Mouse (Mus musculus) c-Kit-positive CD71-negative TER-119-negative erythroid progenitor cells, embryonic 14.5 days (primary cell): Measurements from ENCODE around the gene Sec11a.

Experiments used
- DNase-seq: peaks from one replicate; pipeline ENCODE4 v3.0.0-alpha.2; 2013; ENCODE audit warnings: low read depth

Gene Sec11a

GRCm38 (mm10) chr7:80897134-80897533 is 50.4 kb downstream of the Sec11a start:
- no peak for DNase-seq

- DNase-seq: no peak
Measured at GRCm38 (mm10) chr7:80894815-80895519, 52.6 kb downstream of the Sec11a start.

GRCm38 (mm10) chr7:80894196-80894595 is 53.4 kb downstream of the Sec11a start:
- no peak for DNase-seq

GRCm38 (mm10) chr7:80893753-80894129 is 53.8 kb downstream of the Sec11a start:
- DNase-seq: no peak

GRCm38 (mm10) chr7:80893086-80893752 is 54.4 kb downstream of the Sec11a start:
- DNase-seq: no peak

- no peak for DNase-seq
Measured at GRCm38 (mm10) chr7:80889841-80890241, 57.7 kb downstream of the Sec11a start.

GRCm38 (mm10) chr7:80889021-80889511 is 58.5 kb downstream of the Sec11a start:
- no peak for DNase-seq

GRCm38 (mm10) chr7:80888595-80888994 is 59.0 kb downstream of the Sec11a start:
- no peak for DNase-seq

- no peak for DNase-seq
Measured at GRCm38 (mm10) chr7:80885666-80886065, 61.9 kb downstream of the Sec11a start.

GRCm38 (mm10) chr7:80882830-80883505 is 64.6 kb downstream of the Sec11a start:
- peak; percentile 74 for DNase-seq

GRCm38 (mm10) chr7:80875727-80876126 is 71.9 kb downstream of the Sec11a start:
- DNase-seq: no peak

- no peak for DNase-seq
Measured at GRCm38 (mm10) chr7:80873631-80874030, 73.9 kb downstream of the Sec11a start.

GRCm38 (mm10) chr7:80873038-80873437 is 74.5 kb downstream of the Sec11a start:
- DNase-seq: no peak

- DNase-seq: no peak
Measured at GRCm38 (mm10) chr7:80868686-80869085, 78.9 kb downstream of the Sec11a start.

- DNase-seq: no peak
Measured at GRCm38 (mm10) chr7:80866514-80867147, 80.9 kb downstream of the Sec11a start.

- DNase-seq: no peak
Measured at GRCm38 (mm10) chr7:80865521-80865920, 82.1 kb downstream of the Sec11a start.

GRCm38 (mm10) chr7:80864831-80865230 is 82.7 kb downstream of the Sec11a start:
- peak; percentile 51 for DNase-seq

- no peak for DNase-seq
Measured at GRCm38 (mm10) chr7:80864151-80864550, 83.4 kb downstream of the Sec11a start.

- no peak for DNase-seq
Measured at GRCm38 (mm10) chr7:80863520-80863919, 84.1 kb downstream of the Sec11a start.

- DNase-seq: no peak
Measured at GRCm38 (mm10) chr7:80862475-80862874, 85.1 kb downstream of the Sec11a start.

- peak; percentile 88 for DNase-seq
Measured at GRCm38 (mm10) chr7:80860729-80861274, 86.8 kb downstream of the Sec11a start, which contains the start of gene Zscan2. Gene Zscan2, plus strand, starts transcription at chr7:80860920.

- DNase-seq: peak; percentile 69
Measured at GRCm38 (mm10) chr7:80860227-80860626, 87.4 kb downstream of the Sec11a start.
